Mouse (Mus musculus) brain, embryonic 14.5 days (tissue): ENCODE results near the gene Efna1. TPM values are rescaled to one million over a fixed set of nuclear protein-coding genes. Genes with fewer than 3 reads are reported as not detected.

ENCODE experiments used
- DNase-seq: peaks from one replicate; pipeline ENCODE4 v3.0.0-alpha.2; 2011; ENCODE audit warnings: low read depth
- CTCF ChIP-seq: fragments of 200-500 bp; IDR thresholded peaks from 2 replicates; pipeline ENCODE4 v1.5.1; 2012; ENCODE audit warnings: inconsistent platforms, mild to moderate bottlenecking, moderate library complexity, borderline replicate concordance; ENCODE audit not compliant: insufficient read depth, insufficient read length; ENCODE audit errors: extremely low read depth
- POLR2A ChIP-seq: fragments of 200-500 bp; IDR thresholded peaks from 2 replicates; pipeline ENCODE4 v1.6.1; 2012; ENCODE audit warnings: mild to moderate bottlenecking, inconsistent platforms, borderline replicate concordance; ENCODE audit not compliant: poor library complexity, insufficient read depth, insufficient read length, severe bottlenecking; ENCODE audit errors: extremely low read depth
- polyA plus RNA-seq: library from polyadenylated mRNA; depleted of rRNA; stranded (reverse); fragments of >200 nt; gene quantifications from 2 replicates; pipeline ENCODE4 v1.2.3, GENCODE M21; 2012

The Efna1 gene
- polyA plus RNA-seq, 1 experiment, result 12.0 TPM

GRCm38 (mm10) chr3:89318316-89318715 lies 37.4 kb upstream of the Efna1 start:
- no peak for DNase-seq
- no peak for TF ChIP-seq POLR2A
- no peak for TF ChIP-seq CTCF

- peak; percentile 18 for DNase-seq
- TF ChIP-seq POLR2A (no peak), CTCF (no peak)
Measured at GRCm38 (mm10) chr3:89317246-89317645, 36.3 kb upstream of the Efna1 start.

GRCm38 (mm10) chr3:89316833-89317232 lies 35.9 kb upstream of the Efna1 start:
- no peak for TF ChIP-seq POLR2A
- peak; percentile 95 for TF ChIP-seq CTCF
- DNase-seq, result peak; percentile 95

- no peak for DNase-seq
- 0 out of 2 replicates have a peak, but pooled peaks have one; percentile 1 for TF ChIP-seq CTCF
- TF ChIP-seq POLR2A, result no peak
Measured at GRCm38 (mm10) chr3:89315930-89316831, 35.2 kb upstream of the Efna1 start.

- peak; percentile 85 for DNase-seq
- TF ChIP-seq CTCF (peak; percentile 99), POLR2A (no peak)
Measured at GRCm38 (mm10) chr3:89315195-89315929, 34.4 kb upstream of the Efna1 start.

GRCm38 (mm10) chr3:89314791-89315190 lies 33.8 kb upstream of the Efna1 start:
- TF ChIP-seq POLR2A (no peak), CTCF (no peak)
- no peak for DNase-seq

GRCm38 (mm10) chr3:89314340-89314739 lies 33.4 kb upstream of the Efna1 start:
- DNase-seq, result no peak
- TF ChIP-seq CTCF, result no peak
- TF ChIP-seq POLR2A, result no peak

GRCm38 (mm10) chr3:89308089-89308488 lies 27.1 kb upstream of the Efna1 start:
- TF ChIP-seq POLR2A, result no peak
- TF ChIP-seq CTCF, result peak; percentile 87
- DNase-seq, result peak; percentile 80

- TF ChIP-seq CTCF, result no peak
- no peak for TF ChIP-seq POLR2A
Measured at GRCm38 (mm10) chr3:89305551-89306325, 24.8 kb upstream of the Efna1 start.

GRCm38 (mm10) chr3:89305105-89305504 lies 24.2 kb upstream of the Efna1 start:
- TF ChIP-seq POLR2A (no peak), CTCF (no peak)
- no peak for DNase-seq

More at GRCm38 (mm10) chr3:89305551-89306325, 24.8 kb upstream of the Efna1 start:
- DNase-seq, result no peak

- TF ChIP-seq POLR2A (no peak), CTCF (no peak)
- DNase-seq, result no peak
Measured at GRCm38 (mm10) chr3:89304440-89304839, 23.5 kb upstream of the Efna1 start.

GRCm38 (mm10) chr3:89300514-89300913 lies 19.6 kb upstream of the Efna1 start:
- no peak for TF ChIP-seq POLR2A
- TF ChIP-seq CTCF, result peak; percentile 4; the same call in 1 of the 2 replicates
- no peak for DNase-seq
